Mouse (Mus musculus) embryonic facial prominence, embryonic 10.5 days (tissue): ENCODE measurements around the gene Sult6b1. TPM values are rescaled to one million over a fixed set of nuclear protein-coding genes. Genes with fewer than 3 reads are reported as not detected.

ENCODE experiments used
- DNase-seq: peaks from one replicate; pipeline ENCODE4 v3.0.0-alpha.2; 2017; ENCODE audit warnings: low spot score
- H3K27ac ChIP-seq: fragments of 300-500 bp; sonication (generic); replicated peaks from 2 replicates; pipeline ENCODE4 v1.5.1; 2016; ENCODE audit warnings: mild to moderate bottlenecking
- H3K27me3 ChIP-seq: fragments of 300-500 bp; sonication (generic); replicated peaks from 2 replicates; pipeline ENCODE4 v1.6.1; 2016; ENCODE audit warnings: low read depth, mild to moderate bottlenecking; ENCODE audit not compliant: poor library complexity, severe bottlenecking
- H3K36me3 ChIP-seq: fragments of 300-500 bp; sonication (generic); replicated peaks from 2 replicates; pipeline ENCODE4 v1.6.1; 2016; ENCODE audit warnings: mild to moderate bottlenecking, moderate library complexity
- H3K4me1 ChIP-seq: fragments of 300-500 bp; sonication (generic); 2 replicates; pipeline ENCODE4 v1.6.1; 2016
- H3K4me3 ChIP-seq: fragments of 300-500 bp; sonication (generic); 2 replicates; pipeline ENCODE4 v1.5.1; 2016; ENCODE audit warnings: mild to moderate bottlenecking, moderate library complexity
- H3K9me3 ChIP-seq: fragments of 300-500 bp; sonication (generic); 2 replicates; pipeline ENCODE4 v1.6.1; 2016; ENCODE audit warnings: mild to moderate bottlenecking
- WGBS: fragments of 180-500 bp; shearing (Covaris S2); methylation state at CpG from one replicate; pipeline ENCODE4 v1.1.7; 2016; 5-methylcytosine and 5-hydroxymethylcytosine counted together
- polyA plus RNA-seq: library from polyadenylated mRNA; unstranded; fragments of >200 nt; fragmentation: Nextera tagmentation; extraction: Ambion mirVana; gene quantifications from 2 replicates; pipeline ENCODE4 v1.2.1, GENCODE M21; 2016

Gene Sult6b1
- polyA plus RNA-seq, 1 experiment from 2014 or later: 0.19 TPM

DNA sequence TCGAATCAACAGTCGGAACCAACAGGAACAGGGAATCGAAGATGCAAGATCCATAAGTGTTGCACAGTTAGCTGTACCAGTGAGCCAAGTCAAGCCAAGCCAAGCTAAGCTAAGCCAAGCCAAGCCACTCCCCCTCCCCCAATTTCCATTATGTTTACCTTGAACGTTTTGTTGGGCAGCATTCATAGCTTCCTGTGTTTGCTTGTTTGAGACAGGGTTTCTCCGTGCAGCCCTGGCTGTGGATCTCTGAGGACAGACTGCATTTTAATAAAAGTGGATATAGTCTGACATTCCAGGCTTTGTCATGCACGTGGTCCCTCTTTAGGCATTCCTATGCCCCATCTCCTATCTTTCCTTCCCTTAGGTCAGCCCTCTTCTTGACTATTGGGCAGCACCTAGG is 9.0 kb upstream of the Sult6b1 start:
- Histone ChIP-seq H3K27me3 (no peaks in the 10 kb centered on the region), H3K9me3 (no peaks in the 10 kb centered on the region), H3K36me3 (peaks cover 32% of the 10 kb centered on the region), H3K4me1 (peaks cover 20% of the 10 kb centered on the region), H3K27ac (peak overlapping the region; percentile 87), H3K4me3 (peak overlapping the region; percentile 70)
- WGBS: 56% methylated on average over 6 of the region's 6 CpGs
- no peak for DNase-seq

DNA sequence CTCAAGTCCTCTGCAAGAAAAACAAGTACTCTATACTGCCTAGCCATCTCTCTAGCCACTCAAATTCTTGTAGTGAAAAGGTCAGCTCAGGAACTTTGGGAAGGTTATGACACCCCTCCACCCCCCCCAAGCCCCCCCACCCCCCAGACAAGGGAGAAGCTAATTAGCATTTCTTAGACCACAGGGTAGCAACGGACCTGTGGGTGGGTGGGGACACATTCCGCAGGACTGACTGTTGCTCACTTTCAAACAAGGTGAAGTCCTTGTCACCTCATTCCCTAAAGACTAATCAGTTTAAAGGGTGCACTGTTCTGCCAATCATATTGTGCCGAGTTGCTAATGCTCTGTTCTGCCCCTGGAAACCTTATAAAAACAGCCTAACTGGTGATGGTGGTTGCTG is 7.1 kb upstream of the Sult6b1 start:
- H3K4me3 ChIP-seq: no peak overlapping the region
- no peak for DNase-seq
- H3K9me3 ChIP-seq: no peaks in the 10 kb centered on the region
- WGBS: 78% methylated on average over 3 of the region's 3 CpGs
- H3K36me3 ChIP-seq: peaks cover 14% of the 10 kb centered on the region
- peaks cover 20% of the 10 kb centered on the region for H3K4me1 ChIP-seq
- H3K27me3 ChIP-seq: no peaks in the 10 kb centered on the region
- H3K27ac ChIP-seq: no peak overlapping the region

DNA sequence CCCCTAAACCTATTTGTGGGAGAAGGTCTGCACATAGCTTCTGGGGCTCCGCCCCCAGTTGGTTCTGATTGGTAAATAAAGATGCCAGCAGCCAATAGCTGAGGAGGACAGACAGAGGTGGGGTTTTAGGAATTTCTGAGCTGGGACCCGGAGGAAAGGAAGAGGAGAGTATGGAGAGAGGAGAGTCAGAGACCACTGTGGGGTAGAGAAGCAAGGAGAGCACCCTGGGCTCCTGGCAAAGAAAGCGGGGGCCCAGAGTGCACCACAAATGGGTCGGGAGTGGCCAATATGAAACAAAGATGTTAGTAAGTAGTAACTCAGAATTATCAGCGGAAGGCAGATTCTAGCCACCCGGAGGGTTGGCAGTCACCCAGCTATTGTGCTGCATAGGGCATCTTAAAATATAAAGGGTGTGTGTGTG is 6.1 kb upstream of the Sult6b1 start:
- peak; percentile 42 for DNase-seq

DNA sequence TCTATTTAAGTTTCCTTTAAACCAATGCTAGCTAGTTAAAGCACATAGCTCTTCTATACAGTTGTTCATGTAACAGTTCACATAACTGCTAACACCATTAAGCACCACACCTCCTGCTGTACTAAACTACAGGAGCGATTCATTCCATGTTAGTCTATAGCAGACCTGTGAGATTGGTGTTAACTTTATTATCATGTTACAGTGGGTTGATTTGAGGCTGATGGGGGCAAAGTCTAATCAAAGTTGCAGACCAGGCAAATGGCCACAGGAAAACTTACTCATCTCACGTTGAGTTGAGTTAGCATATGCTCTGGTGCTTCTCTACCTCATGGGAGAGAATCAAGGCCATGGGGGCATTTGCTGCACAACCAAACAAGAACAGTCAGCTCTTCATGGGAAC is 2.6 kb upstream of the Sult6b1 start:
- Histone ChIP-seq H3K27ac (no peak overlapping the region), H3K27me3 (no peaks in the 10 kb centered on the region), H3K36me3 (no peaks in the 10 kb centered on the region), H3K4me3 (no peak overlapping the region), H3K4me1 (peaks cover 12% of the 10 kb centered on the region; the same call in 1 of the 2 replicates), H3K9me3 (no peaks in the 10 kb centered on the region)
- DNase-seq: no peak
- WGBS: 77% methylated on average over 2 of the region's 2 CpGs

More for the DNA sequence above, 6.1 kb upstream of the Sult6b1 start:
- Histone ChIP-seq H3K9me3 (no peaks in the 10 kb centered on the region), H3K27me3 (no peaks in the 10 kb centered on the region), H3K36me3 (0 out of 2 replicates have a peak, but pooled peaks cover 3% of the 10 kb centered on the region), H3K27ac (peak overlapping the region; percentile 25; the same call in 1 of the 2 replicates), H3K4me1 (peaks cover 20% of the 10 kb centered on the region), H3K4me3 (peak overlapping the region; percentile 50)
- 38% methylated on average over 6 of the region's 6 CpGs for WGBS

DNA sequence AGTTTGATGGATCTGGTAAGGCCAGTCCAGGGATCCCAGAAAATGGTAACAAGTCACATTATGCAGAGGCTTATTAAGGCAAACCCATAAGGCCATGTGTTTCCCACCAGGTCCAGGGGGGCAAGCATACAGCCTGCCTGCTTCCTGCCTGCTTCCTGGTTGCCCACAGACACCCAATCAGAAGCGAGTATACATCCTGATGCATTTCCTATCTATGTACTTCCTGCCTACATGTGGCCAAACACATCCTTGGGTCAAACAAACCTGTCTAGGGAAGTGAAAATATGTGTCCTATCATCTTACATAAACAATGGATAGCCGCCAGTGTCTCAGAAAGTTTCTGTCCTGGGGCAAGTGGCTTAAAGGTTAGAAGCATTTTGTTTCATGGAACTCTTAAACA is 3.6 kb downstream of the Sult6b1 start:
- WGBS: 82% methylated on average over 2 of the region's 2 CpGs
- Histone ChIP-seq H3K36me3 (no peaks in the 10 kb centered on the region), H3K27ac (no peak overlapping the region), H3K27me3 (no peaks in the 10 kb centered on the region), H3K4me3 (no peak overlapping the region), H3K9me3 (no peaks in the 10 kb centered on the region), H3K4me1 (peaks cover 5% of the 10 kb centered on the region; the same call in 1 of the 2 replicates)
- DNase-seq: no peak

DNA sequence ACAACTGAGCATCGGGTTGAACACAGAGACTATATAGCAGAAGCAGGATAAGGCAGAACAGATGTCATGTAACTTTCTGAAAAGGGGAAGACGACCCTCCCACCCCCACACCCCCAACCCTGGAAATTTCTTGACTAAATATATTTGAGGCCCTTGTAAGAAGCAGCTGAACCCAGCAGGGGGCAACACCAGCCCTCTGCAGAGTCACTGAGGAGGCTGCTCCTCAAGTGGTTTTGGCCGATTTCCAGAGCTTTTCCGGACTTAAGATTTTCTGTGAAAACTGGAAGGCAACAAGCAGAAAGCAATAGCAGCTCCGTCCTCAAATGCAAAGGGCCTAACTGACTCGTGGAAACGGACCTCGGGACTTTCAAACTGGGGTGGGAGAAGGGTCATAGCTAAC is 11.4 kb downstream of the Sult6b1 start:
- peak; percentile 46 for DNase-seq
- 52% methylated on average over 8 of the region's 8 CpGs for WGBS
- Histone ChIP-seq H3K27me3 (no peaks in the 10 kb centered on the region), H3K36me3 (no peaks in the 10 kb centered on the region), H3K4me1 (no peaks in the 10 kb centered on the region; the same call in 1 of the 2 replicates), H3K4me3 (no peak overlapping the region), H3K9me3 (no peaks in the 10 kb centered on the region), H3K27ac (no peak overlapping the region)

DNA sequence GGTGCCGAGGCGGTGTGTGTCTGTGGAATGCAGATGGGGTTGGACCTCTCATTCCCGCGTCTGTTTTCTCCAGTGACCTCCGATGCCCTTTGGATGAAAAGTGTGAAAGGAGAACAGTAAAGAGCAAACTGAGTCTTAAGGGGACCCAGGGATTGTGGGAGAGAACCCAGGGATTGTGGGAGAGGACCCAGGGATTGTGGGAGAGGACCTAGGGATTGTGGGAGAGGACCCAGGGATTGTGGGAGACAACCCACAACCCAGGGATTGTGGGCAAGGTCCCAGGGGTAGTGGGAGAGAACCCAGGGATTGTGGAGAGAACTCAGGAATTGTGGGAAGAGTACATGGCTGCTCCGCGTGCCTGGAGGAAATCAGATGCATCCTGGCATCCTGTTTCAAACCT is 11.8 kb downstream of the Sult6b1 start:
- H3K27me3 ChIP-seq: no peaks in the 10 kb centered on the region
- H3K4me3 ChIP-seq: no peak overlapping the region
- no peaks in the 10 kb centered on the region; the same call in 1 of the 2 replicates for H3K4me1 ChIP-seq
- no peaks in the 10 kb centered on the region for H3K9me3 ChIP-seq
- H3K36me3 ChIP-seq: no peaks in the 10 kb centered on the region
- WGBS: 82% methylated on average over 7 of the region's 7 CpGs
- DNase-seq: no peak
- no peak overlapping the region for H3K27ac ChIP-seq

DNA sequence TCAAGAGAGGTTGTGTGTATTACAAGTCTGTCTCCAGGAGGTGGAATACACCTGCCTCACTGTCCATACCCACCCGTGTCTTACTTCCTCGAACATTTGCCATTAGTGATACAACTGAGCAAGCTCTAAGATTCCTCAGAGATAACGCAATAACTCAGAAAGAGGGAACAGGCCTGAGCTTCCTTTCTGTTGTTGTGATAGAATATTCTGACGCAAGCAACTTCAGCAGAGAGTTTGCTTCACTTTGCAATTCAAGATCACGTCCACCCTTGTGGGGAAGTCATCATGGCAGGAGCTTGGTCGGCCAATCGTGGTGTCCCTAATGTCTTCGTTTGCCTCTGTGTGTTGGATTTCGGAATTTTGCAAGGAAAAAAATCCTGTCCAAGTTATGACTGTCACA is 15.8 kb downstream of the Sult6b1 start:
- Histone ChIP-seq H3K27ac (no peak overlapping the region), H3K27me3 (no peaks in the 10 kb centered on the region), H3K4me1 (no peaks in the 10 kb centered on the region; the same call in 1 of the 2 replicates), H3K4me3 (no peak overlapping the region), H3K36me3 (no peaks in the 10 kb centered on the region), H3K9me3 (no peaks in the 10 kb centered on the region)
- 81% methylated on average over 9 of the region's 9 CpGs for WGBS
- DNase-seq: no peak

DNA sequence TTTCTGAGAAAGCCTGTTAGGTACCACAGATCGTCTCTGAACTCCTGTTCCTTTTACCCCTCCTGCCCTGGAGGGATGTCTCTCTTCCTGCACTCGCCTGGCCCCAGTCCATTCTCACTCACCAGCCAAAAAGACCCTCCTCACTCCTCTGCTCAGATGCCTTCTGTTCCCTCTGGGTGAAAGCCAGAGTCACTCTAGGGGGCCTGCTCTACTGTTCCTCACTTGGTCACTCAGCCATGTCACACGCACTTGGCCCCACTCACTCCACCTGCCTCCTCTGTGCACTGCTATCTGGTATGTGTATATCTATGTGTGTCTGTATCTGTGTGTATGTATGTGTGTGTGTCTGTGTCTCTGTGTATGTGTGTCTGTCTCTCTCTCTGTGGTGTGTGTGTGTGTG is 17.6 kb downstream of the Sult6b1 start:
- no peaks in the 10 kb centered on the region for H3K4me1 ChIP-seq
- H3K4me3 ChIP-seq: no peak overlapping the region
- H3K36me3 ChIP-seq: no peaks in the 10 kb centered on the region
- DNase-seq: no peak
- H3K9me3 ChIP-seq: no peaks in the 10 kb centered on the region
- H3K27me3 ChIP-seq: no peaks in the 10 kb centered on the region
- no peak overlapping the region for H3K27ac ChIP-seq
- 49% methylated on average over 3 of the region's 3 CpGs for WGBS

DNA sequence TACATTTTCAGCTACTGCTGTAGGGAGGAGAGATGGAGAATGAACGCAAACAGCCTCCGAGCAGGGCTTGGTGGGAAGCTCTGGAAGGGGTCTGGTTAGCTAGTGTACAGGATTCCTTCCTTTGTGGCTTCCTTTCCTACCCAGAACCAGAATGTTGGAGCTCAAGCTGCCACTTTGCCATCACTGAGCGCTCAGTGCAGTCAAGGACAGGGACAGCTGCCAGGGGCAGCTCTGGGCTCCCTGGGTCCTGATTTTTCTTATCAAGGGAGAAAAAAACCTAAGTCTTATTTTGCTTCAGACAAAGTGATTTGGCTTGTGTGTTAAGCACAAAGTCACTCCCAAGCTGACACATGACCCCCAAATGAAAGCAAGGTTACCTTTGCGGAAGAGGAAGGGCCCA is 18.2 kb downstream of the Sult6b1 start:
- no peak overlapping the region for H3K4me3 ChIP-seq
- no peaks in the 10 kb centered on the region for H3K27me3 ChIP-seq
- 86% methylated on average over 4 of the region's 4 CpGs for WGBS
- no peaks in the 10 kb centered on the region for H3K4me1 ChIP-seq
- no peaks in the 10 kb centered on the region for H3K36me3 ChIP-seq
- no peak overlapping the region for H3K27ac ChIP-seq
- DNase-seq: no peak
- no peaks in the 10 kb centered on the region for H3K9me3 ChIP-seq

DNA sequence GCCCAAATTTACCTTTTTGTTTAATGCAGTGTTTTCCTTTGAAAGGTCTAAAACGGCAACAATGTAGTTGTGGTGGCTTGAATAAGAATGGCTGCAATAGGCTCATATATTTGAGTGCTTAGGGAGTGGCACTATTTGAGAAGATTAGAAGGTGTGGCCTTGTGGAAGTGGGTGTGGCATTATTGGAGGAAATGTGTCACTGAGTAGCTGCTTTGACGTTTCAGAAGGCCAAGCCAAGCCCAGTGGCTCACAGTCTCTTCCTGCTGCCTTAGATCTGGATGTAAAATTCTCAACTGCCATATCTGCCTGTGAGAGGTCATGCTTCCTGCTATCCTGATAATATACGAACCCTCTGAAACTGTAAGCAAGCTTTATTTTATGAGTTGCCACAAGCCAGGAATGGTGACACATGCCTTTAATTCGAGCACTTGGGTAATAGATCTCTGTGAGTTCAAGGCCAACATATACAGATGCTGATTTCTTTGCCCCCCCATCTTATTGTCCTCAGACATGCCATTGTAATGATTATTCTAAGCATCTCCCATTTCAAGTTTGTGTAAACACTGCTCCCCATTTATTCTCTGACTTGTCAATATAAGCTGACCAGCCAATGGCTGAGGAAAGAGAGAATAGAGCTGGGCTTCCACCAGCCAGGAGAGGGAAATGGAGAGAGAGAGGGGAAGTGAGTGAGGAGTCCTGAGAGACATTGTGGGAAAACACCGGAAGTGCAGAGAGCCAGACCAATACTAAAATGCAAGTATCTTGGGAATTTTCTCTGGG is 21.3 kb downstream of the Sult6b1 start:
- no peak overlapping the region for H3K4me3 ChIP-seq
- peaks cover 18% of the 10 kb centered on the region for H3K4me1 ChIP-seq
- no peaks in the 10 kb centered on the region for H3K36me3 ChIP-seq
- H3K27ac ChIP-seq: no peak overlapping the region
- H3K27me3 ChIP-seq: no peaks in the 10 kb centered on the region
- 83% methylated on average over 5 of the region's 5 CpGs for WGBS
- DNase-seq: no peak
- no peaks in the 10 kb centered on the region for H3K9me3 ChIP-seq

DNA sequence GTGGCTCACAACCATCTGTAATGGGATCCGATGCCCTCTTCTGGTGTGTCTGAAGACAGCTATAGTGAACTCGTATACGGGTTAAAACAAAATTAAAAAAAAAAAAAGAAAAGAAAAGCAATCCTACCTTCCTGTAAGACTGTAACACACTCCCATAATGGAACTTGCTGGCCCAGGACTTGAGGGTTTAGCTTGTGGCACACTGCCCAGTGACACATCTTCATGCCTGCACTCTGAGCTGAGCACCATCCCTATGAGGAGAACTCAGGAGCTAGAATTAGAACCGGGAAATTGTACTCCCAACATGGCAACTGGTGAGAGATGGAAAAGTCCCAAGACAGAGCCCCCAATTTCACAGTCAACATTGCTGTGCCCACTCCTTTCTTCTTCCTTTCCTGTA is 23.5 kb downstream of the Sult6b1 start:
- Histone ChIP-seq H3K36me3 (no peaks in the 10 kb centered on the region), H3K27ac (no peak overlapping the region), H3K27me3 (no peaks in the 10 kb centered on the region), H3K9me3 (no peaks in the 10 kb centered on the region), H3K4me3 (no peak overlapping the region), H3K4me1 (peaks cover 18% of the 10 kb centered on the region)
- no peak for DNase-seq
- WGBS: 88% methylated on average over 4 of the region's 4 CpGs

DNA sequence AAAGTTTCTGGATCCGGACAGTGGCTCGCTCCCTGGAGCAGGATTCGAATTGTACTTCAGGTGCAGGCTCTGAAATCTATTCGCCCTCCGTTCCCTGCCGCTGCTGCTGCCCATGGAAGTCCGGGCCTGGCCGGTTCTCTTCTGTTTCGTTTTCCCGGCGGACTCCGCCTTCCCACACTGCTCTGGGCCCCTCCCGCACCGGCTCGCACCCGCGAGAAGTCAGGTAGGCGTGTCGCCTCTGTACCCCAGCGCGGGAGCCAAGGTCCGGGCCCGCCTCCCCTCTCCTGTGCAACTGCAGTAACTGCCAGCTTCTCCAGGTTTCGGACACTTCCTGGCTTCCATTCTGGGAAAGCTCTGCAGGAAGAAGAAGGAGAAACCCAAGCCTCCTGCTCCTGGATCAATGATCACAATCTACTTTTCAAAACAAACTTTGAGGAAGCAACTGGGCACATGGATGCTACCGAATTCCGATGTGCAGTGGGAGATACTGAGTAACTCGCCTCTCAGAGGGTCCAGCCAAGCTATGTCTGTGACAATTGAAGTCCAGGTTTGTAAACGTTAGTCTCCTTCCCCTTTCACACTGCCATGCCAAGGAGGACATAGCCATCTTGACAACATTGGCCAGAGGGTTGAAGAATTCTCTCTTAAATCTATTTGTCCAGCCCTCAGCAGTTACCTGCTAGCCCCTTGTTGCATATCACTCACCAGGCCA is 24.2 kb downstream of the Sult6b1 start, which contains the start of gene Eif2ak2:
TSS of gene Eif2ak2 (minus strand) at position 173 of the 712 bp plus-strand sequence.
- Histone ChIP-seq H3K4me3 (peak within 1 kb of the TSS; percentile 71), H3K27ac (peak within 1 kb of the TSS; percentile 86), H3K27me3 (no peaks in the 10 kb centered on the region), H3K9me3 (no peaks in the 10 kb centered on the region), H3K4me1 (peaks cover 18% of the 10 kb centered on the region), H3K36me3 (peaks cover 7% of the 10 kb centered on the region)
- peak; percentile 90 for DNase-seq
- 3% methylated on average over 28 of the region's 28 CpGs for WGBS
